Mouse (Mus musculus) testis, adult 2 months (tissue): Measurements from ENCODE around the gene Prr22.

Experiments
- CTCF ChIP-seq: fragments of 200-500 bp; IDR thresholded peaks from 2 replicates; pipeline ENCODE4 v1.5.1; 2012; ENCODE audit warnings: low read depth, mild to moderate bottlenecking, inconsistent platforms, low read length, moderate library complexity; ENCODE audit not compliant: control insufficient read depth, insufficient read depth, insufficient replicate concordance
- POLR2A ChIP-seq: fragments of 200-500 bp; IDR thresholded peaks from 2 replicates; pipeline ENCODE4 v1.6.1; 2012; ENCODE audit warnings: low read depth, mild to moderate bottlenecking, inconsistent platforms, low read length, moderate library complexity; ENCODE audit not compliant: control insufficient read depth

GRCm38 (mm10) chr17:56777568-56777967 lies 7.5 kb downstream of the Prr22 start:
- TF ChIP-seq CTCF (0 out of 2 replicates have a peak, but pooled peaks have one; percentile 11), POLR2A (no peak)
